Mouse (Mus musculus): ENCODE measurements around the gene Omt2b. TPM values are rescaled to one million over a fixed set of nuclear protein-coding genes. Genes with fewer than 3 reads are reported as not detected.

The Omt2b gene
- 0.23 TPM in 1 of 2 replicates, not detected in the other for polyA plus RNA-seq (2012; ENCODE audit: low replicate concordance)

GRCm38 (mm10) chr9:78327289-78327688 is at the start of gene Omt2b:
Gene Omt2b, plus strand, starts transcription at chr9:78327589.

DNA sequence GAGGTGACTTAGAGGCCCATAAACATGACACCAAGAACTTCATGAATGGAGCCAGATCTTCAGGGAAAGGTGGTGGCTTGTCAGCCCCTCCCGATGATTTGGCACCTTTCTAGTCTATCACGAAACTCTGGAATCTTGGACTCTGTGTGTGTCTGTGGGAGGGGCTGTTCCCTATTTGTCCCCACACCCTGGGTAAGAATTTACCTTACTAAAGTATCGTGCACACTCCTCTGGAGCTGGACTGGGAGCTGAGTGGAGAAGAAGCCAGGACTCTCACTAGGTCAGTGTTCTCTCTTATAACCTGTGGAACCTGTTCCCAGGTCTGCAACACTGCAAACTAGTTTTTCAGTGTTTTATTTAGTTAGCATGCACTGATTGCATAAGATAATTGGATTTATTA is 37.7 kb upstream of the Omt2b start, which contains the start of gene Gm10639:
Gene Gm10639, plus strand, starts transcription at position 201 of the 400 bp plus-strand sequence.

GRCm38 (mm10) chr9:78314696-78315095 is 12.7 kb upstream of the Omt2b start, which contains the start of gene Omt2a:
Gene Omt2a, minus strand, starts transcription at chr9:78314796.

GRCm38 (mm10) chr9:78355611-78356010 is 28.2 kb downstream of the Omt2b start, which contains the start of gene Gsta2:
Gene Gsta2, minus strand, starts transcription at chr9:78355788.

DNA sequence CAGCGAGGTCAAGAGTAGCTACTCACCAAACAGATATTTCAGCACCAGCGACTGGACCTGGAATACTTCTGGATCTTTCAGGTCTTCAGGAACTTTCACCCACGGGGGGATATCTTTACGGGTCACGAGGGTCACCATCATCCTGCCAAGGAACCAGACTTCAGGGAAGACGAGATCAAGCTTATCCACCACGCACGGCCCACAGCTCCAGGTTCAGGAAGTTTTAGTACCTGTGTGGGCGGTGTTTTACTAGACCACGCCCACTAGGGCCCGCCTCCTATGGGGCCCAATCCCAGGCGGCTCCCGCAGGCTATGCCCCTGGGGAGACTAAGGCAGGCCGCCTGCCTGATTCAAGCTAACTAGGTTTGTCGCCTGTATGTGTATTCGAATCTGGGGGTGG is 40.6 kb downstream of the Omt2b start, which contains the start of gene Dppa5a:
Gene Dppa5a, minus strand, starts transcription at position 219 of the 400 bp plus-strand sequence.

GRCm38 (mm10) chr9:78378113-78378785 is 50.9 kb downstream of the Omt2b start, which contains the start of gene Ooep:
Gene Ooep, minus strand, starts transcription at chr9:78378725.

Other genes with a start within 250 kb of the Omt2b start
- 78.7 and 92.6 TPM in 2 replicates for gene Fbxo9, start 218.5 kb upstream of the Omt2b start, polyA plus RNA-seq (2012; ENCODE audit: low replicate concordance)
- 15.1 and 15.2 TPM in 2 replicates for gene Ick, start 218.4 kb upstream of the Omt2b start, polyA plus RNA-seq (2012; ENCODE audit: low replicate concordance)
- 0.25 TPM in 1 of 2 replicates, not detected in the other for gene Gsta4, start 144.8 kb upstream of the Omt2b start, polyA plus RNA-seq (2012; ENCODE audit: low replicate concordance)
- gene Gsta1, start 96.9 kb upstream of the Omt2b start, polyA plus RNA-seq (2012; ENCODE audit: low replicate concordance): not detected in 2 replicates
- gene Gm3776, start 70.5 kb upstream of the Omt2b start, polyA plus RNA-seq (2012; ENCODE audit: low replicate concordance): not detected in 2 replicates
- gene Gm10639, start 37.7 kb upstream of the Omt2b start, polyA plus RNA-seq (2012; ENCODE audit: low replicate concordance): not detected in 2 replicates
- not detected in 2 replicates for gene Omt2a, start 12.8 kb upstream of the Omt2b start, polyA plus RNA-seq (2012; ENCODE audit: low replicate concordance)
- gene Gsta2, start 28.2 kb downstream of the Omt2b start, polyA plus RNA-seq (2012; ENCODE audit: low replicate concordance): not detected in 2 replicates
- not detected in 2 replicates for gene Dppa5a, start 40.6 kb downstream of the Omt2b start, polyA plus RNA-seq (2012; ENCODE audit: low replicate concordance)
- gene Ooep, start 51.1 kb downstream of the Omt2b start, polyA plus RNA-seq (2012; ENCODE audit: low replicate concordance): not detected in 2 replicates
- gene Ddx43, start 68.2 kb downstream of the Omt2b start, polyA plus RNA-seq (2012; ENCODE audit: low replicate concordance): 0.08 TPM in 1 of 2 replicates, not detected in the other
- 3.6 and 4.6 TPM in 2 replicates for gene Cgas, start 115.6 kb downstream of the Omt2b start, polyA plus RNA-seq (2012; ENCODE audit: low replicate concordance)
- gene Mto1, start 120.6 kb downstream of the Omt2b start, polyA plus RNA-seq (2012; ENCODE audit: low replicate concordance): 32.5 and 40.6 TPM in 2 replicates
- 0.47 and 1.4 TPM in 2 replicates for gene Gm17324, start 121.2 kb downstream of the Omt2b start, polyA plus RNA-seq (2012; ENCODE audit: low replicate concordance)
- gene Eef1a1, start 161.6 kb downstream of the Omt2b start, polyA plus RNA-seq (2012; ENCODE audit: low replicate concordance): 232 and 331 TPM in 2 replicates

Measured in leukemia stem cell, adult 10-12 weeks (primary cell).